Mouse (Mus musculus): ENCODE data around the gene Nmb. TPM values are rescaled to one million over a fixed set of nuclear protein-coding genes. Genes with fewer than 3 reads are reported as not detected.

Nmb gene
- polyA plus RNA-seq, 1 experiment: 13.2 TPM

DNA sequence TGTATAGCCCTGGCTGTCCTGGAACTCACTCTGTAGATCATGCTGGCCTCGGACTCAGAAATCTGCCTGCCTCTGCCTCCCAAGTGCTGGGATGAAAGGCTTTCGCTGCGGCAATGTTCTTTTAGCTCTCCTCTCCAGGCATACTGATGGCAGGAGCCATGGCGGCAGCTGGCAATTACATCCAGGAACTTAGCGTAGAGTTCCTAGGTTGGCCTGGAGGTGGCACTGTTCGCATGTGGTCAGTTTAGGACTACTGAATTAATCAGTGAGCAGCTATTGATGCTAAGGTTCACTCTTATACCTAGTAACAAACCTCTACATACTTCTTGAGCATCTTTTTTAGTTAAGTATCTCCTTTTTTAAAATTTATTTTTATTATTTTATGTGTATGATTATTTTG is 47.7 kb downstream of the Nmb start:
- Histone ChIP-seq H3K27ac (ENCODE audit: control insufficient read depth, insufficient read depth, low read depth, low read length) (peak overlapping the region; percentile 68; the same call in 1 of the 2 replicates), H3K27me3 (ENCODE audit: control insufficient read depth, insufficient read depth, low read length) (no peaks in the 10 kb centered on the region), H3K4me3 (ENCODE audit: control insufficient read depth, low read depth, low read length) (peak overlapping the region; percentile 74), H3K4me1 (ENCODE audit: control insufficient read depth, insufficient read depth, low read length) (peaks cover 2% of the 10 kb centered on the region; the same call in 1 of the 2 replicates), H3K36me3 (ENCODE audit: control insufficient read depth, insufficient read depth, low read length) (peaks cover 1% of the 10 kb centered on the region; the same call in 1 of the 2 replicates)
- no peak for TF ChIP-seq POLR2A (IDR thresholded peaks at IDR 0.05; ENCODE audit: control insufficient read depth, low read depth, low read length)
- TF ChIP-seq CTCF (IDR thresholded peaks at IDR 0.05; ENCODE audit: control insufficient read depth, insufficient read depth, insufficient replicate concordance, low read depth, low read length): peak; percentile 76; the same call in 1 of the 2 replicates

DNA sequence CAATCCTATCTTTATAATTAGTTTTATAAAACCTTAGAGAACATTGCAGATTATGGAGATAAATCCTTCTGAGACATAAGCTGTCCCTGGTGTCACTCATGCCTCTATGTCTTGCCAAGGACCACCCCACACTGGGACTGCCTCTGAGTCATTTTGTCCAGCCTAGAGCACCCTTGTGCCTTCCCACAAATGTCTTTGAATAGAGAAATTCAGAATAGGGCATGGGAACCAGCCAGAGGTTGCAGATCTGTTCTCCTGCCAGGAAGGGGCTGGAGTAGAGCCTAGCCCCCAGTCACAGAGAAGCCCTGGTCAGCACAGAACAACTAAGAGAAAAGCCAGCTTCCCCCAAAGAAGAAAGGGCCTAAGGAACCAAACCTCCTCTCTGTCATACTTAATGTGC is 49.6 kb downstream of the Nmb start:
- Histone ChIP-seq H3K4me3 (ENCODE audit: control insufficient read depth, low read depth, low read length) (no peak overlapping the region), H3K27me3 (ENCODE audit: control insufficient read depth, insufficient read depth, low read length) (no peaks in the 10 kb centered on the region), H3K27ac (ENCODE audit: control insufficient read depth, insufficient read depth, low read depth, low read length) (no peak overlapping the region), H3K4me1 (ENCODE audit: control insufficient read depth, insufficient read depth, low read length) (peaks cover 2% of the 10 kb centered on the region; the same call in 1 of the 2 replicates), H3K36me3 (ENCODE audit: control insufficient read depth, insufficient read depth, low read length) (no peaks in the 10 kb centered on the region)
- TF ChIP-seq CTCF (IDR thresholded peaks at IDR 0.05; ENCODE audit: control insufficient read depth, insufficient read depth, insufficient replicate concordance, low read depth, low read length): no peak
- no peak for TF ChIP-seq POLR2A (IDR thresholded peaks at IDR 0.05; ENCODE audit: control insufficient read depth, low read depth, low read length)

DNA sequence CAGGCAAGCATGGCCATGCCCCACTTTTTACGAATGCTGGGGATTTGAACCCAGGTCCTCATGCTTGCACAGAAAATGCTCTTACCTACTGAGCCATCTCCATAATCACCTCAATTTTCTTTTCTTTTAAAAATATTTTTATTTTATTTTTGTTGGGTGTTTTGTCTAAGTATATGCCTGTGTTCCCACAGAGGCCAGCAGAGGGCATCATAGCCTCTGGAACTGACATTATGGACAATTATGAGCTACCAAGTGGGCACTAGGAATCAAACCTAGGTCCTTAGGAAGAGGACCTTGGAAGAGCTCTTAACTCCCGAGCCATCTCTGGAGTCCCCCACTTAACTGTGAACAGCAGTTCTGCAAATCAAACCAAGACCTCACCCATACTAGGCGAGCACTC is 51.7 kb downstream of the Nmb start:
- peaks cover 2% of the 10 kb centered on the region; the same call in 1 of the 2 replicates for H3K4me1 ChIP-seq (ENCODE audit: control insufficient read depth, insufficient read depth, low read length)
- H3K4me3 ChIP-seq (ENCODE audit: control insufficient read depth, low read depth, low read length): no peak overlapping the region
- H3K27ac ChIP-seq (ENCODE audit: control insufficient read depth, insufficient read depth, low read depth, low read length): no peak overlapping the region
- no peaks in the 10 kb centered on the region for H3K27me3 ChIP-seq (ENCODE audit: control insufficient read depth, insufficient read depth, low read length)
- no peaks in the 10 kb centered on the region for H3K36me3 ChIP-seq (ENCODE audit: control insufficient read depth, insufficient read depth, low read length)
- TF ChIP-seq CTCF (IDR thresholded peaks at IDR 0.05; ENCODE audit: control insufficient read depth, insufficient read depth, insufficient replicate concordance, low read depth, low read length) (no peak), POLR2A (IDR thresholded peaks at IDR 0.05; ENCODE audit: control insufficient read depth, low read depth, low read length) (no peak)

Other genes with a start within 250 kb of the Nmb start
- 7.7 and 8.8 TPM in 2 replicates for gene Crtc3, start 216.2 kb downstream of the Nmb start, polyA plus RNA-seq (2012; rRNA removed)
- gene Iqgap1, start 79.1 kb downstream of the Nmb start, polyA plus RNA-seq (2012; rRNA removed): 30.6 and 35.5 TPM in 2 replicates
- gene Zscan2, start 44.2 kb downstream of the Nmb start, polyA plus RNA-seq (2012; rRNA removed): 35.8 and 41.0 TPM in 2 replicates
- gene Wdr73, start 3.8 kb downstream of the Nmb start, polyA plus RNA-seq (2012; rRNA removed): 16.5 and 16.9 TPM in 2 replicates
- gene Sec11a, start 42.7 kb upstream of the Nmb start, polyA plus RNA-seq (2012; rRNA removed): 40.7 and 52.0 TPM in 2 replicates
- 16.4 and 19.2 TPM in 2 replicates for gene Zfp592, start 88.6 kb upstream of the Nmb start, polyA plus RNA-seq (2012; rRNA removed)
- 0.30 and 0.51 TPM in 2 replicates for gene Alpk3, start 152.5 kb upstream of the Nmb start, polyA plus RNA-seq (2012; rRNA removed)
- gene Slc28a1, start 209.7 kb upstream of the Nmb start, polyA plus RNA-seq (2012; rRNA removed): 2.0 and 3.1 TPM in 2 replicates

Measured in testis, adult 2 months (tissue).